Mouse (Mus musculus) cortical plate, adult 2 months (tissue): ENCODE measurements around the gene Timm13. TPM values are rescaled to one million over a fixed set of nuclear protein-coding genes. Genes with fewer than 3 reads are reported as not detected.

ENCODE experiments used
- H3K27ac ChIP-seq: fragments of 200-500 bp; 2 replicates; pipeline ENCODE4 v1.5.1; 2012; ENCODE audit warnings: low read length, control low read depth, inconsistent platforms; ENCODE audit not compliant: insufficient read depth
- H3K4me1 ChIP-seq: fragments of 200-500 bp; 2 replicates; pipeline ENCODE4 v1.6.1; 2011; ENCODE audit warnings: low read length; ENCODE audit not compliant: control insufficient read depth, insufficient read depth
- H3K4me3 ChIP-seq: fragments of 200-500 bp; 2 replicates; pipeline ENCODE4 v1.5.1; 2011; ENCODE audit warnings: mild to moderate bottlenecking, low read length, control low read depth; ENCODE audit not compliant: insufficient read depth
- CTCF ChIP-seq: fragments of 200-500 bp; IDR thresholded peaks from 2 replicates; pipeline ENCODE4 v1.5.1; 2011; ENCODE audit warnings: mild to moderate bottlenecking, control low read depth, low read length; ENCODE audit not compliant: insufficient read depth; ENCODE audit errors: extremely low read depth
- POLR2A ChIP-seq: fragments of 200-500 bp; IDR thresholded peaks from 2 replicates; pipeline ENCODE4 v1.6.1; 2011; ENCODE audit warnings: mild to moderate bottlenecking, low read length, control low read depth; ENCODE audit not compliant: insufficient read depth; ENCODE audit errors: extremely low read depth
- polyA plus RNA-seq: library from polyadenylated mRNA; depleted of rRNA; stranded (reverse); fragments of >200 nt; gene quantifications from 2 replicates; pipeline ENCODE4 v1.2.3, GENCODE M21; 2012; rRNA removed

Timm13 gene
- polyA plus RNA-seq, 1 experiment = 219 TPM

- TF ChIP-seq POLR2A (no peak), CTCF (no peak)
- Histone ChIP-seq H3K4me1 (peaks cover 4% of the 10 kb centered on the region; the same call in 1 of the 2 replicates), H3K4me3 (no peak overlapping the region), H3K27ac (peak overlapping the region; percentile 39; the same call in 1 of the 2 replicates)
Measured at GRCm38 (mm10) chr10:80856908-80857307, 43.9 kb downstream of the Timm13 start.

- peak overlapping the region; percentile 93; the same call in 1 of the 2 replicates for H3K4me3 ChIP-seq
- TF ChIP-seq CTCF (0 out of 2 replicates have a peak, but pooled peaks have one; percentile 0), POLR2A (no peak)
- peaks cover 4% of the 10 kb centered on the region; the same call in 1 of the 2 replicates for H3K4me1 ChIP-seq
- no peak overlapping the region for H3K27ac ChIP-seq
Measured at GRCm38 (mm10) chr10:80856267-80856666, 44.5 kb downstream of the Timm13 start.

GRCm38 (mm10) chr10:80855749-80856073 lies 45.1 kb downstream of the Timm13 start:
- peaks cover 4% of the 10 kb centered on the region; the same call in 1 of the 2 replicates for H3K4me1 ChIP-seq
- no peak overlapping the region for H3K27ac ChIP-seq
- no peak for TF ChIP-seq CTCF
- no peak for TF ChIP-seq POLR2A
- peak overlapping the region; percentile 93 for H3K4me3 ChIP-seq

- TF ChIP-seq POLR2A = peak; percentile 85
- no peak for TF ChIP-seq CTCF
- Histone ChIP-seq H3K27ac (peak within 1 kb of the TSS; percentile 73; the same call in 1 of the 2 replicates), H3K4me3 (peak within 1 kb of the TSS; percentile 93)
Measured at GRCm38 (mm10) chr10:80854913-80855748, 45.6 kb downstream of the Timm13 start, which contains the start of the genes Lsm7 and Sppl2b. Gene Lsm7 (minus strand): TSS chr10:80855209. Gene Sppl2b (plus strand): TSS chr10:80855275.

More at GRCm38 (mm10) chr10:80854913-80855748, 45.6 kb downstream of the Timm13 start, which contains the start of the genes Lsm7 and Sppl2b:
- peaks cover 4% of the 10 kb centered on the region; the same call in 1 of the 2 replicates for H3K4me1 ChIP-seq

Other genes with a start within 250 kb of the Timm13 start
- gene Btbd2, start 243.9 kb downstream of the Timm13 start, polyA plus RNA-seq = 98.8 and 102 TPM in 2 replicates
- gene Mknk2, start 222.9 kb downstream of the Timm13 start, polyA plus RNA-seq = 47.1 and 54.0 TPM in 2 replicates
- gene Mob3a, start 199.0 kb downstream of the Timm13 start, polyA plus RNA-seq = 7.9 and 9.4 TPM in 2 replicates
- 111 and 118 TPM in 2 replicates for gene Izumo4, start 198.8 kb downstream of the Timm13 start, polyA plus RNA-seq
- gene Ap3d1, start 158.7 kb downstream of the Timm13 start, polyA plus RNA-seq = 157 and 159 TPM in 2 replicates
- gene Dot1l, start 145.8 kb downstream of the Timm13 start, polyA plus RNA-seq = 45.9 and 47.8 TPM in 2 replicates
- 38.9 and 46.1 TPM in 2 replicates for gene Sf3a2, start 102.8 kb downstream of the Timm13 start, polyA plus RNA-seq
- gene Plekhj1, start 102.3 kb downstream of the Timm13 start, polyA plus RNA-seq = 59.5 and 62.6 TPM in 2 replicates
- gene Amh, start 95.7 kb downstream of the Timm13 start, polyA plus RNA-seq = 1.6 and 2.3 TPM in 2 replicates
- gene Jsrp1, start 87.5 kb downstream of the Timm13 start, polyA plus RNA-seq = 4.7 and 5.0 TPM in 2 replicates
- gene Oaz1, start 74.3 kb downstream of the Timm13 start, polyA plus RNA-seq = 643 and 729 TPM in 2 replicates
- 24.8 and 29.4 TPM in 2 replicates for gene Lingo3, start 56.9 kb downstream of the Timm13 start, polyA plus RNA-seq
- 223 and 238 TPM in 2 replicates for gene Lsm7, start 45.8 kb downstream of the Timm13 start, polyA plus RNA-seq
- 94.2 and 96.5 TPM in 2 replicates for gene Sppl2b, start 45.7 kb downstream of the Timm13 start, polyA plus RNA-seq
- 0.21 and 0.40 TPM in 2 replicates for gene Tmprss9, start 29.1 kb downstream of the Timm13 start, polyA plus RNA-seq
- gene Lmnb2, start 17.3 kb upstream of the Timm13 start, polyA plus RNA-seq = 23.6 and 24.5 TPM in 2 replicates
- 23.9 and 25.6 TPM in 2 replicates for gene Gadd45b, start 29.1 kb upstream of the Timm13 start, polyA plus RNA-seq
- gene Gng7, start 114.0 kb upstream of the Timm13 start, polyA plus RNA-seq = 77.9 and 152 TPM in 2 replicates
- 83.8 and 85.3 TPM in 2 replicates for gene Diras1, start 124.7 kb upstream of the Timm13 start, polyA plus RNA-seq
- gene Slc39a3, start 136.5 kb upstream of the Timm13 start, polyA plus RNA-seq = 72.8 and 73.0 TPM in 2 replicates
- gene Sgta, start 159.2 kb upstream of the Timm13 start, polyA plus RNA-seq = 222 and 228 TPM in 2 replicates
- 66.2 and 68.5 TPM in 2 replicates for gene Thop1, start 169.1 kb upstream of the Timm13 start, polyA plus RNA-seq
- 0.42 TPM in 2 replicates for gene Creb3l3, start 197.9 kb upstream of the Timm13 start, polyA plus RNA-seq
- gene Map2k2, start 204.9 kb upstream of the Timm13 start, polyA plus RNA-seq = 192 and 201 TPM in 2 replicates
- 46.9 and 49.9 TPM in 2 replicates for gene Zbtb7a, start 234.3 kb upstream of the Timm13 start, polyA plus RNA-seq